Mouse (Mus musculus): ENCODE measurements around the gene Tmem156.

GRCm38 (mm10) chr5:65038811-65039571 is 52.9 kb downstream of the Tmem156 start:
- no peak for TF ChIP-seq EP300 (IDR thresholded peaks at IDR 0.05; ENCODE audit: insufficient read depth, low read depth, low read length)
- no peak for TF ChIP-seq POLR2A (IDR thresholded peaks at IDR 0.05; ENCODE audit: insufficient read depth, low read depth, low read length)
